Mouse (Mus musculus) heart, embryonic 14.5 days (tissue): ENCODE measurements around the gene Akap12. TPM values are rescaled to one million over a fixed set of nuclear protein-coding genes. Genes with fewer than 3 reads are reported as not detected.
A peak's percentile ranks its signal among the peaks of the same experiment; 100 is the strongest.

ENCODE experiments used
- ATAC-seq: fragments of 200-750 bp; cut with Nextera tagmentation; 2 replicates; pipeline ENCODE4 v1.8.0; 2017; ENCODE audit warnings: low read depth, moderate TSS enrichment; ENCODE audit not compliant: insufficient number of reproducible peaks, insufficient read depth, low FRiP score
- H3K27ac ChIP-seq, 2 experiments: fragments of 200-500 bp in 1 of 2; fragments of 300-500 bp in 1 of 2; sonication (generic) in 1 of 2; replicated peaks in 1 of 2; 2 replicates each; pipeline ENCODE4 v1.5.1; 2012 to 2014; ENCODE audit warnings: low read depth in 2 of 2, low read length in 2 of 2, control low read depth in 1 of 2, mild to moderate bottlenecking in 1 of 2, mixed read lengths in 1 of 2; ENCODE audit not compliant: control insufficient read depth in 1 of 2, insufficient read depth in 1 of 2
- H3K27me3 ChIP-seq: fragments of 300-500 bp; sonication (generic); 2 replicates; pipeline ENCODE4 v1.6.1; 2014; ENCODE audit warnings: mild to moderate bottlenecking, low read length, control low read depth; ENCODE audit not compliant: control insufficient read depth, insufficient read depth
- H3K36me3 ChIP-seq: fragments of 300-500 bp; sonication (generic); 2 replicates; pipeline ENCODE4 v1.6.1; 2014; ENCODE audit warnings: mild to moderate bottlenecking, control low read depth, low read length, mixed read lengths; ENCODE audit not compliant: control insufficient read depth, insufficient read depth
- H3K4me1 ChIP-seq, 2 experiments: fragments of 200-500 bp in 1 of 2; fragments of 300-500 bp in 1 of 2; sonication (generic) in 1 of 2; 2 replicates each; pipeline ENCODE4 v1.6.1; 2012 to 2014; ENCODE audit warnings: low read length in 2 of 2, control low read depth in 1 of 2, mixed read lengths in 1 of 2; ENCODE audit not compliant: control insufficient read depth in 2 of 2, insufficient read depth in 2 of 2
- H3K4me2 ChIP-seq: fragments of 300-500 bp; sonication (generic); 2 replicates; pipeline ENCODE4 v1.6.1; 2014; ENCODE audit warnings: mild to moderate bottlenecking, low read length
- H3K4me3 ChIP-seq, 2 experiments: fragments of 200-500 bp in 1 of 2; fragments of 300-500 bp in 1 of 2; sonication (generic) in 1 of 2; 2 replicates each; pipeline ENCODE4 v1.5.1; 2012 to 2014; ENCODE audit warnings: low read length in 2 of 2, mild to moderate bottlenecking in 2 of 2, control low read depth in 1 of 2, low read depth in 1 of 2, moderate library complexity in 1 of 2; ENCODE audit not compliant: control insufficient read depth in 1 of 2, insufficient read depth in 1 of 2
- H3K9ac ChIP-seq: fragments of 300-500 bp; sonication (generic); 2 replicates; pipeline ENCODE4 v1.6.1; 2014; ENCODE audit warnings: mild to moderate bottlenecking, low read length
- H3K9me3 ChIP-seq: fragments of 300-500 bp; sonication (generic); 2 replicates; pipeline ENCODE4 v1.6.1; 2016; ENCODE audit warnings: low read length, control low read depth; ENCODE audit not compliant: control insufficient read depth
- WGBS: fragments of 180-500 bp; shearing (Covaris S2); extraction: QIAGEN DNeasy Blood & Tissue Kit; methylation state at CpG from one replicate; pipeline ENCODE4 v1.1.7; 2014; 5-methylcytosine and 5-hydroxymethylcytosine counted together
- polyA plus RNA-seq: library from polyadenylated mRNA; unstranded; fragments of >200 nt; fragmentation: Nextera tagmentation; extraction: Ambion mirVana; gene quantifications from 2 replicates; pipeline ENCODE4 v1.2.1, GENCODE M21; 2014

Akap12 gene
- polyA plus RNA-seq, 1 experiment from 2014 or later = 34.7 TPM

DNA sequence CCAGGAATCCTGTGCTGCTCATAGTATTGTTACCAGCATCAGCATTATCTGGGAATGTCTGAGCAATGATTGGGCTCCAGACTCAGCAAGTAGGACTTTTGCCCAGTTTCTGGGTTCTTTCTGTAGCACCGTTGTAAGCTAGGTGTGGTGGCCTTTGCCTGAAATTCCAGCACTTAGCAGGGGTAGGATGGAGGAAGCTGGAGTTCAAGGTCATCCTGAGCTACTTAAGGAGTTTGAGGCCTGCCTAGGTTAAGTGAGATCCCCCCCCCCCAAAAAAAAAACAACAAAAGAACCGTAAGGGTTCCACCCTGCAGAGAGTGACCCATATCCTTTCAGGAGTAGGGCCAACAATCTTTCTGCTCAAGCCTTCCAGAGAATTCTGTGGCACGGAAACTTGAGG, 98.4 kb downstream of the Akap12 start:
- Histone ChIP-seq H3K9ac (no peak overlapping the region), H3K4me3 (no peak overlapping the region), H3K27ac (no peak overlapping the region), H3K4me1 (no peaks in the 10 kb centered on the region), H3K36me3 (peaks cover 41% of the 10 kb centered on the region), H3K9me3 (peaks cover 8% of the 10 kb centered on the region; the same call in 1 of the 2 replicates), H3K4me2 (no peak overlapping the region), H3K27me3 (no peaks in the 10 kb centered on the region)
- WGBS = 72% methylated on average over 3 of the region's 3 CpGs
- ATAC-seq = no peak

GRCm38 (mm10) chr10:4370105-4370504, 103.9 kb downstream of the Akap12 start:
- Histone ChIP-seq H3K27ac (no peak overlapping the region), H3K4me3 (no peak overlapping the region), H3K27me3 (no peaks in the 10 kb centered on the region), H3K9me3 (no peaks in the 10 kb centered on the region), H3K36me3 (peaks cover 68% of the 10 kb centered on the region), H3K9ac (no peak overlapping the region), H3K4me1 (no peaks in the 10 kb centered on the region), H3K4me2 (no peak overlapping the region)
- ATAC-seq = no peak
- WGBS = 86% methylated on average over 11 of the region's 11 CpGs

GRCm38 (mm10) chr10:4372011-4372410, 105.8 kb downstream of the Akap12 start:
- no peak overlapping the region for H3K4me3 ChIP-seq
- 45% methylated on average over 5 of the region's 5 CpGs for WGBS
- H3K4me2 ChIP-seq = no peak overlapping the region
- H3K9ac ChIP-seq = no peak overlapping the region
- ATAC-seq = no peak
- H3K27ac ChIP-seq = no peak overlapping the region
- peaks cover 0 to 10% of the 10 kb centered on the region in 2 experiments; a peak in 1 of 4 replicates for H3K4me1 ChIP-seq
- H3K27me3 ChIP-seq = no peaks in the 10 kb centered on the region
- peaks cover 56% of the 10 kb centered on the region for H3K36me3 ChIP-seq
- H3K9me3 ChIP-seq = no peaks in the 10 kb centered on the region

DNA sequence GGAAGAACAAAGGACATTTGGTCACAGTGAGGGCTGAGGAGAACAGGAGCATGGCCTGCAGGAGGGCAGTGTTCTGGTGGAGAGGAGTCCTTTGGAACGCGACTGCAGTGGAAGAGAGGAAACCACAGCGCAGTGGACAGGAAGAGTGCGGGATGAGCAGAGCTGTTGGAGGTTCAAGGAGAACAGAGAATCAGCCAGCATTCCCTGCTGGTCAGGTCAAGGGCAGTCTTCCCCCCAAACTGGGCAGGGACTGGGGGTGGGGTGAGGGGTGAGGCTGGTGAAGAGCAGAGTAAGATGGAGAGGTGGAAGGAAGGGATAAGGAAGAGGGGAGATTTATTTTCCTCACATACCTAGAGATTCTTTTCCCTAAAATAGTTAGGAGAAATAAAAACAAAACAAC, 107.4 kb downstream of the Akap12 start:
- Histone ChIP-seq H3K9ac (no peak overlapping the region), H3K4me1 (peaks cover 0 to 12% of the 10 kb centered on the region in 2 experiments; a peak in 1 of 4 replicates), H3K4me3 (no peak overlapping the region), H3K9me3 (no peaks in the 10 kb centered on the region), H3K36me3 (peaks cover 40% of the 10 kb centered on the region), H3K27me3 (no peaks in the 10 kb centered on the region), H3K4me2 (no peak overlapping the region), H3K27ac (no peak overlapping the region)
- ATAC-seq = no peak
- WGBS = 78% methylated on average over 4 of the region's 4 CpGs

DNA sequence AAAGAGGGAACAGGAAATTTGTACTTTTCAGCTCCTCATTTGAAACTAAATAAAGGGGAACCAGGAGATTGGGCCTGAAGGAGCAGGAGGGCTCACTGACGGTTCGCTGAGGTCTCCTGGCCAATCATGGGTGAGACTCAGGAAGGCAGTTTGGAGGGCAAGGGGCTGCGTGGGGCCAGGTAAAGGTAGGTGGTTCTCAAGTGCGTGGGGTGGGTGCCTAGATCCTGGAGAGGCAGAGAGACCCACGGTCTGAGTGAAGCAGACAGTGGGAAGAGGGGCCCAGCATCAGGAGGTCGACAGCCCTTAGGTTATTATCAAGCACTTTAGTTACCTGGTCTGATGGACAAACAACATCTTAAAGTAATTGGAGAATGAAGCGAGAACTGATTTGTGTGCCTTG, 108.1 kb downstream of the Akap12 start:
- Histone ChIP-seq H3K4me2 (no peak overlapping the region), H3K4me1 (peaks cover 0 to 12% of the 10 kb centered on the region in 2 experiments; a peak in 1 of 4 replicates), H3K9ac (no peak overlapping the region), H3K9me3 (no peaks in the 10 kb centered on the region), H3K27ac (no peak overlapping the region), H3K4me3 (no peak overlapping the region), H3K27me3 (no peaks in the 10 kb centered on the region), H3K36me3 (peaks cover 34% of the 10 kb centered on the region)
- 93% methylated on average over 7 of the region's 7 CpGs for WGBS
- ATAC-seq = no peak

- H3K4me3 ChIP-seq = no peak overlapping the region
- no peaks in the 10 kb centered on the region for H3K9me3 ChIP-seq
- ATAC-seq = no peak
- peaks cover 0 to 12% of the 10 kb centered on the region in 2 experiments; a peak in 1 of 4 replicates for H3K4me1 ChIP-seq
- WGBS = 89% methylated on average over 4 of the region's 4 CpGs
- no peak overlapping the region for H3K9ac ChIP-seq
- no peaks in the 10 kb centered on the region for H3K27me3 ChIP-seq
- H3K4me2 ChIP-seq = no peak overlapping the region
- H3K27ac ChIP-seq = no peak overlapping the region
- peaks cover 29% of the 10 kb centered on the region for H3K36me3 ChIP-seq
Observed at GRCm38 (mm10) chr10:4374734-4375133, 108.6 kb downstream of the Akap12 start.

GRCm38 (mm10) chr10:4375267-4375666, 109.1 kb downstream of the Akap12 start:
- Histone ChIP-seq H3K4me3 (no peak overlapping the region), H3K9me3 (no peaks in the 10 kb centered on the region), H3K9ac (no peak overlapping the region), H3K36me3 (peaks cover 23% of the 10 kb centered on the region), H3K27me3 (no peaks in the 10 kb centered on the region), H3K27ac (no peak overlapping the region), H3K4me1 (peaks cover 0 to 12% of the 10 kb centered on the region in 2 experiments; a peak in 1 of 4 replicates), H3K4me2 (no peak overlapping the region)
- 70% methylated on average over 7 of the region's 7 CpGs for WGBS
- no peak for ATAC-seq

GRCm38 (mm10) chr10:4376461-4376860, 110.3 kb downstream of the Akap12 start:
- no peak for ATAC-seq
- Histone ChIP-seq H3K4me2 (no peak overlapping the region), H3K27ac (0 out of 4 replicates have a peak overlapping the region, but pooled peaks of 1 of the 2 experiments have one; percentile 21), H3K27me3 (no peaks in the 10 kb centered on the region), H3K4me1 (peaks cover 0 to 12% of the 10 kb centered on the region in 2 experiments; a peak in 1 of 4 replicates), H3K9ac (no peak overlapping the region), H3K9me3 (no peaks in the 10 kb centered on the region), H3K4me3 (no peak overlapping the region), H3K36me3 (peaks cover 15% of the 10 kb centered on the region)
- 56% methylated on average over 7 of the region's 7 CpGs for WGBS
